Mouse (Mus musculus): ENCODE measurements around the gene Cyp17a1.

Cyp17a1 gene

GRCm38 (mm10) chr19:46672766-46673418 is at the start of gene Cyp17a1:
TSS of gene Cyp17a1 (minus strand) at chr19:46673172.
- no peak for DNase-seq

- DNase-seq = no peak
These were observed 45.2 kb upstream of the Cyp17a1 start for GRCm38 (mm10) chr19:46718150-46718549.

- DNase-seq = no peak
These were observed 42.0 kb upstream of the Cyp17a1 start for GRCm38 (mm10) chr19:46715016-46715415.

GRCm38 (mm10) chr19:46714234-46714633 is 41.3 kb upstream of the Cyp17a1 start:
- no peak for DNase-seq

- no peak for DNase-seq
These were observed 37.6 kb upstream of the Cyp17a1 start for GRCm38 (mm10) chr19:46710614-46711013.

GRCm38 (mm10) chr19:46707296-46708151 is 34.6 kb upstream of the Cyp17a1 start, which contains the start of gene As3mt:
TSS of gene As3mt (plus strand) at chr19:46707458.
- peak; percentile 67 for DNase-seq

- DNase-seq = no peak
These were observed 33.7 kb upstream of the Cyp17a1 start for GRCm38 (mm10) chr19:46706540-46707295.

GRCm38 (mm10) chr19:46705779-46706495 is 33.0 kb upstream of the Cyp17a1 start:
- DNase-seq = no peak

- DNase-seq = no peak
These were observed 28.2 kb upstream of the Cyp17a1 start for GRCm38 (mm10) chr19:46701156-46701555.

- DNase-seq = no peak
These were observed 26.1 kb upstream of the Cyp17a1 start for GRCm38 (mm10) chr19:46699011-46699481.

- DNase-seq = no peak
These were observed 25.0 kb upstream of the Cyp17a1 start for GRCm38 (mm10) chr19:46697840-46698517.

GRCm38 (mm10) chr19:46696943-46697342 is 24.0 kb upstream of the Cyp17a1 start:
- DNase-seq = no peak

- DNase-seq = no peak
These were observed 23.5 kb upstream of the Cyp17a1 start for GRCm38 (mm10) chr19:46696482-46696881.

GRCm38 (mm10) chr19:46693146-46693545 is 20.2 kb upstream of the Cyp17a1 start:
- DNase-seq = no peak

- no peak for DNase-seq
These were observed 18.1 kb upstream of the Cyp17a1 start for GRCm38 (mm10) chr19:46691078-46691477.

- DNase-seq = no peak
These were observed 17.4 kb upstream of the Cyp17a1 start for GRCm38 (mm10) chr19:46690387-46690786.

GRCm38 (mm10) chr19:46689460-46690372 is 16.7 kb upstream of the Cyp17a1 start, which contains the start of gene Borcs7:
TSS of gene Borcs7 (plus strand) at chr19:46689906.
- peak; percentile 90 for DNase-seq

- no peak for DNase-seq
These were observed 6.9 kb upstream of the Cyp17a1 start for GRCm38 (mm10) chr19:46679720-46680383.

GRCm38 (mm10) chr19:46675641-46676040 is 2.7 kb upstream of the Cyp17a1 start:
- no peak for DNase-seq

- DNase-seq = peak; percentile 48
These were observed 2.3 kb downstream of the Cyp17a1 start for GRCm38 (mm10) chr19:46670691-46671090.
